Mouse (Mus musculus) embryo, embryonic 10.5 days (tissue): ENCODE measurements around the gene Ccr10.
"Not testable (repeated sequence)": the region's sequence is repeated elsewhere in the genome, so short reads cannot be mapped to it uniquely, and the experiment has no call there.

Source experiments
- DNase-seq: peaks from one replicate; pipeline ENCODE4 v3.0.0-alpha.2; 2015; ENCODE audit warnings: low spot score

Ccr10 gene

DNA sequence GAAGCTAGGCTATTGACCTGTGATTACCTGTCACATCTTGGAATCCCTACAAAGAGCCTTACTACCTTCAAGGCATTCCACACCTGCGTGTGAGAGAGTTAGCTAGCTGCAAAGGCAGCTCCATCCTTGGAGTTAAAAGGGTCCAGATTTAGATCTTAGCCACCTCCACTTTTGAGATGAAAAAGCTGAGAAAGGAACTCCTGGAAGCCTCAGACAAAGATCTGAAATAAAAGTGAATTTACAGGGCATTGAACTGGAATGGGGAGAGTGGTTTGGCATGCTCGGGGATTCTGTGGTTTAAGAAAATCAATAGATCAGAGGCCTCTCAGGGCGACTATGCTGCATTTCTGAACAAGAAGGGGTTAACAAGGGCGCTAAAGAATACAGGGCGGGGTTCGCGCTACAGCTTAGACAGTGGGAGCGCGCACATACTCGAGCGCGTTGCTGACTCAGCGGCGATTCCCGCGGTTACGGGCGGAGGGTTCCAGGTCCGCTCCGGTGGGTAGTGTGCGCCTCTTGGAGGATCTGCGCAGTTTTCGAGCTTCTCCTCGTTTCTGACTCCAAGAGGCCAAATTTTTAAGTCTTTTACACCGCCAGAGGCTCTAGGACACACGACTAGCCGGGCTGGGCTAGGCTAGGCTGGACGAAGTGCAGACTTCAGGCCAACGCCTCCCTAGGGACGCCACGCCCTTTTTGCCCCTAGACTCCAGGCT is 3.4 kb downstream of the Ccr10 start:
- peak; percentile 92 for DNase-seq

DNA sequence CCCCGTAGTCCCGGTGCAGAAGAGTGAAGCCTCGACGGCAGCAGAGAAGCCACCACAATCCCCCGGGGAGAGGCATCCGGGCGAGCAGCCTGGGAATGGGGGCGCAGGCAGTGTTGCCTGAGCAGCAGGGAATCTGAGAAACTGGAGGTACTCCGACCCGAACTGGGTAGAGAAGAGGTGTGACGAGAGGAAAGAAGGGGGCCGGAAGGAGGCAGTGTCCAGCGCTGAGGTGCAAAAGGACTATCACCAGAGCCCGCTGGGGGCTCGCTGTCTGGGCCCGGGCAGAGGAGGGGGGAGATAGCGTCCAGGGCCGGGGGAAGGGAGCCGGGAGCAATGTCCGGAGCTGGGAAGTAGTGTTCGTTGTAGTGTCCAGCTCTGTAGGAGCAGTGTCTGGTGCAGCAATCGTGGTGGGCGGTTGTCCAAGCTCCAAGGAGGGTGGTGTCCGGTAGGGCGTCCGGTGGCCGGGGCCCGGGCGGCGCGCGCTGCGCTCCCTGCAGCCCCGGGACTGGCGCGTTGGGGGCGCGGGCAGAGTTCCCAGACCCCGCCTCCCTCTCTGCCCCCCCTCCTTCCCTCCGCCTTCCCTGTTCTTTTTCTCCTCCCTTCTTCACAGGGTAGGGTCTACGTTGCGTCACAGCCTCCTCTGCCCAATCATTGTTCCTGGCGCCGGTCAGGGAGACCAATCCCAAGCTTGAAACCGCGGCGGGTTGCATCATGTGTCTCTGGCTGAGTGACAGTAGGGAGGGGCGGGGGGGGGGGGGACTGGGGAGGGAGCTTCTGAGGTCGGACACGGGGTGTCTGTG is 4.2 kb downstream of the Ccr10 start, which contains the start of gene Plekhh3:
TSS of gene Plekhh3 (minus strand) at position 541 of the 800 bp plus-strand sequence.
- peak; percentile 98 for DNase-seq

DNA sequence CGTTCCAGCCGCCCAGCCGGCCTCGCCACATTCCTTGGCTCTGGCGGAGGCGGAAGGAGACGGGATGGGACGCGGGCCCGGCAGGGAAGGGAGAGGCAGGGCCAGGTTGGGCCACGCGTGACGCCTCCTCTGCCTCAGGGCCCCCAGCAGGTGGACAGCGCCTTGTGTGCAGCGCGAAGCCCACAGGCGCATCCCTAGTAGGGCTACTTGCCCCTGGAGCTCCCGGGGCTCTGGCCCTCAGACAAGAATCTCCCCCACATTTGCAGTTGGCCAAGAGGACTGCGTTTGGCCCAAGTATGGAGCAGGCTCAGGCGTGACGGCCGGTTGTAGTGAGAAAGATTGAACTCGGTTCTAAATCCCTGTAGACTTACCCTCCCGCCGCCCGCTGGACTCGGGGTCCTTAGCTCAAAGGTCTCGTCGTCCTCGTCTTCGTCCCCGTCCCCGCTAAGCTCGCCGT is 4.9 kb downstream of the Ccr10 start, which contains the start of gene Cntnap1:
TSS of gene Cntnap1 (plus strand) at position 170 of the 457 bp plus-strand sequence.
- DNase-seq: peak; percentile 54

DNA sequence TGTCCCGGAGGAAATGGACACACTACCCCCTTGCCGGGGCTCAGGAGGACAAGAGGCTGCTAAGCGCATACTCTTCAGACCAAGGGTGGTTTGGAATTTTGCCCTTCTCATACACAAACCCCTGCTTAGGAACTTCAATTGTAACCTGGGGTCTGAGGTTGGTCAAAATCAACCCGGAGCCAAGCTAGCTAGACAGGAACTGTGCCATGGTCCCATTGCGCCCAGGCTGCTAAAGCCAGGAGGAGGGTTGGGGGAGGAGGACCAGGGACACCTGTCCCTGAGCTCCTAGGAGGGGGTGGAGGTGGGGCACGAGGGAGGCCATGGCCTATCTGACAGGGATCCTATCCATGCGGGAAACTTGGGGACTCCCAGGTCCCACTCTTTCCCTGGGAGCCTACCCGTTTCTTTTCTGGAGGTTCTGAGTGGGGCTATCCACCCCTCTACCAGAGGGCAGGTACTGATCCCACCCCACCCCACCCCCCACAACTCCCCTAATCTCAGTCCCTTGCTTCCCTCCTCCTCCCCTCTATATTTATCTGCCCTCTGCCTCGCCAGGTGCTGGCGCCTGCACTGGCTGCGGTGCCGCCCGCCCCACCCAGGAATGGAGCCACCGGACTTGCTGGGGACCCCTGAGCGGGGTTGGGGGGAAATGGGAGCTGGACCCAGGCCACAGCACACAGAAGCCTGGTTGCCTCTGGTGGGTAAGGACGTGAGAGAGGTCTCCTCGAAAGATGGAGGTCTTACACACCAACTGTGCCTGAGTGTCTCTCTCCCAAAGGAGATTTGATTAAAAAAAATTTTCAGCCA is 5.7 kb downstream of the Ccr10 start:
- no peak for DNase-seq

DNA sequence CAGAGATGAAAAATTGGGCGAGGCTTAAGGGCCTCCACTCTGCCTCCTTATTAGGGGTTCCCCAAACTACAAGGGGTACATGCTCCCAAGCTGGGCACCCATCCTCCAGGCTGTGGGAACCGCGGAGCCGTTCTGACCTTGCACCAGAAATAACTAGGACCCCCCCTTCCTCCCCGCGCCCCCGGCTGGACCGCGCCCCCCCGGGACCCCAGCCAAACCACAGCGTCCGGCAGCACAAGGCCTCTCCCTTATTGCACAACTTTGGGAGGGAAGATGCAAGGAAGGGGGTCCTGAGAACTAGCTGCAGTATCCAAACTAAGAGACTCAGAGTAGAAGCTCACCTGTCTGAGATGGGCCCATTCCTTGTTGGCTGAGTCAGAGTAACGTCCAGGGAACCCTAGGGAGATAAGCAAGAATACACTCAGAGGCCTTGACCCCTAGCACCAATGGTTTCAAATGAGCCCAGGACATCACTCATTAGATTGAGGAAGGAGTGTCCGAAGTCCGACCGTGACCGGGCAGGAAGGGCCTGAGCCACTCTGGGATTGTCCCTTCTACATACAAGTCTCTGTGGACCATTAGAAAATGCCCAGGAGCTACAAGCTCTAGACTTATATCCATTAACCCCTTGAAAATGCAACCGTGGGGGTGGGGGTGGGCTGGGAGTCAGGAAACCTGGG is 6.8 kb downstream of the Ccr10 start:
- no peak for DNase-seq

DNA sequence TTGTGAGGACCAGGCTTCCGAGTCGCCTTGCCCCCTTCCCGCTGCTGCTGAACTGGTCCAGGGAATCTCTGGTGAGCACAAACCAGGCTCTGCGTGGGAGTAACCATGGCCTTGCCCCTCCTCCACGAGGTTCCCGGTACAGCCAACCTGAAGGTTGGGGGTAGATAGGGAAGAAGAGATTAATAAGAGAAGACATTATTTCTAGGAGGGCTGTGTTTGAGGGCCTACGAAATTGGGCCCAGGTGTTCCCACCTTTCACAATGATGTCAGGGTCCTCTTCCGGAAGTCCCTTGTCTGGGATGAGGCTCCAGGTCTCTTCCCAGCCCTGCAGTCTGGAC is 7.3 kb downstream of the Ccr10 start:
- DNase-seq: no peak

DNA sequence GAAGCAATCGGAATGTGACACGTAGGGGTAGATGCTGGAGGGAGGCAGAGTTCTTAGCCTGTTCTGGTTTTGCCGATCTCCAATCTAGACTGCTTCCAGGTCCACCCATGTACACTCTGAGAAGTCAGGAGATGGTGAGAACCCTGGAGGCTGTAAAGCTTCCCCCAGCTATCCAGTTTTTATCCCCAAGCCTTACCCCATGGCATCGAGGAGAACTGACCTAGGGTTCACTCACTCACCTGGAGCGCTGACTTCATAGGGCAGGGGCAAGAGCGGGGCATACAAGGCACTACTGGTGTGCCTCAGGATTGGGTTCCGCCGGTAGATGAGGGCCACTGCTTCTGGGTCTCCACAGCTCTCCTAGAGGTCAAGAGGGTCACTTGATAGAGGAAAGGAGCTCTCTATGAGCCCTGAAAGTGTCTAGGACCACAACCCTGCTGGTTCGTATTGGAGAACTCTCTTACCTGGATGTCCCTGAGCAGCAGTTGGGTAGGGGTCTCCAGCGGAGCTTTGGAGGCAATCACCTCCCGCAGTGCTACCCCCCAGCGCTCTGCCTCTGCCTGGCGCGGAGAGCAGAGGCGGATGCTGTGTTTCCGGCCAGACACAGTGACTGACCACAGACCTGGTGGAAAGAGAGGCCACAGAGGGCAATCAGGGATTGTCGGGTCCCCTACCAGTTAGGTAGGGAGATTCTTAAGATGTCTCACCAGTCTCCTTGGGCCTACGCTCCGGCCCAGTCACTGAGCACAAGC is 7.9 kb downstream of the Ccr10 start:
- DNase-seq: no peak

DNA sequence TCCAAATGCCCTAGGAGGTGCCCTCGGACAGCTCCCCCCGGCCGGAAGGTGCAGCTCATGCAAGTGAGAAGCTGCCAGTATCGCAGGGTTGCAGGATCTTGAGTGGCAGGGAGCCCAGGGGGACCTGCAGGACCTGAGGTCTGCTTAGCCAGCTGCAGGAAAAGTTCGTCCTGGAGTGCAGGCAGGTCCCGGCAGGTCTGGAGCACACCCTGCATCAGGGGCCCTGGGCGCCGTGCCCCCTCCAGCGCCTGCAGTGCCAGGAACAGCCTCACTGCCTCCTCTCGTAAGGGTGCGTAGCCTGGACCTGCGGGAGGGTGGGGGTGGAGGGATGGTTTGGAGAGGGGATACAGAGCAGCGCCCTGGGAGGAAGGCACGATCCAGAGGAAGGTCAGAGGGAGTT is 8.9 kb downstream of the Ccr10 start:
- no peak for DNase-seq

DNA sequence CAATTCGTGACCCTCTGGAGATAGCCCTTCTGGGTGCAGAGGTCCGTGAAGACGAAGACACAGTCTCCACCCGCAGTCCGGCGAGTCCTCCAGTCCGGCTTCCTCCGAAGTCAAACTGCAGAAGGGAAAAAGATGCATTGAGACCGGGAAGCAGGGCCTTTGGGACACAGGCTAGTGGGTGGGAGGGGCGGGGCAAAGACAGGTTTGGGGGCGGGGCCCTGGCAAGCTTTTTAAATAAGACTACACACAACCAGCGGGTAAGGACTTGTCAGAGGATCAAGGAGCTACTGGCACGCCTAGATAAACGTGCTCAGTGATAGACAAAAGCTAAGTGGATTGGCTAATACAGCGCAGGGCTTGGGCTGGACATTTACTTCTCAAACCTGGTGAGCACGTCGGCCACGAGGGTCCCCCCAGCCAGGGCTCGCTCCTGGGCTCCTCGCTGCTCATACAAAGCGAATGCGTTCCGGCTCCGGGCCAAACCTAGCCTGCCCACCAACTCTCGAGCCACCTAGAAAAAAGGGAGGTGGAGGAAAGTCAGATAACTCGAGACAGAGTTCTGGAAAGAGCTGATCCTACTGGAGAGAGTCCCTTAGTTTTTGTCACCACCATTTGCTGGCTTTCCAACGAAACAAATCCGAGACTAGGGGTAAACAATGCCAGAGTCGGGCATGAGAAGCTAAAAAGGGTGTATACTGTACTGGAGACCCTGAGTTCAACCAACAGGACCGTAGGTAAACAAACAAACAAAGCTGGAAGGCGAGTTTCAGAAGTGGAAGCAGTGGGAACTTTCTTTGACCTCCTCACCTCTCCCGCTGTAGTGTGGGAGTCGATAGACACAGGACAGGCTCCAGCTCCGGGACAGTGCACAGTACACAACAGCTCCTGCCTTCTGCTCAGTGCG is 10.3 kb downstream of the Ccr10 start:
- DNase-seq: peak; percentile 54

DNA sequence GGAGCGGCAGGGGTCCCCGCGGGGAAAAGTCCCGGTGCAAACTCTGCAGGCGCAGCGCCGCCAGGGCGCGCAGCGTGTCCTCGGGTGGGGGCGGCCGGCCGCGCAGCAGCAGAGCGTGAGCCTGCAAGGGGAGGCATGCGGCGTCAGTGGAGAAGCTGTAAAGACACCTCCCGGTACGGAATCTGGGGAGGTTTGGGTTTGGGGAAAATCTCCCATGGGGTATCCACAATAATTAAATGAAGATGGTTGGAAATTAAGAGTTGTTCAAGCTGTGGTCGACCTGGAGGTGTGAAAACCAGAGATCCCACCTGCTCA is 10.9 kb downstream of the Ccr10 start:
- DNase-seq: no peak

DNA sequence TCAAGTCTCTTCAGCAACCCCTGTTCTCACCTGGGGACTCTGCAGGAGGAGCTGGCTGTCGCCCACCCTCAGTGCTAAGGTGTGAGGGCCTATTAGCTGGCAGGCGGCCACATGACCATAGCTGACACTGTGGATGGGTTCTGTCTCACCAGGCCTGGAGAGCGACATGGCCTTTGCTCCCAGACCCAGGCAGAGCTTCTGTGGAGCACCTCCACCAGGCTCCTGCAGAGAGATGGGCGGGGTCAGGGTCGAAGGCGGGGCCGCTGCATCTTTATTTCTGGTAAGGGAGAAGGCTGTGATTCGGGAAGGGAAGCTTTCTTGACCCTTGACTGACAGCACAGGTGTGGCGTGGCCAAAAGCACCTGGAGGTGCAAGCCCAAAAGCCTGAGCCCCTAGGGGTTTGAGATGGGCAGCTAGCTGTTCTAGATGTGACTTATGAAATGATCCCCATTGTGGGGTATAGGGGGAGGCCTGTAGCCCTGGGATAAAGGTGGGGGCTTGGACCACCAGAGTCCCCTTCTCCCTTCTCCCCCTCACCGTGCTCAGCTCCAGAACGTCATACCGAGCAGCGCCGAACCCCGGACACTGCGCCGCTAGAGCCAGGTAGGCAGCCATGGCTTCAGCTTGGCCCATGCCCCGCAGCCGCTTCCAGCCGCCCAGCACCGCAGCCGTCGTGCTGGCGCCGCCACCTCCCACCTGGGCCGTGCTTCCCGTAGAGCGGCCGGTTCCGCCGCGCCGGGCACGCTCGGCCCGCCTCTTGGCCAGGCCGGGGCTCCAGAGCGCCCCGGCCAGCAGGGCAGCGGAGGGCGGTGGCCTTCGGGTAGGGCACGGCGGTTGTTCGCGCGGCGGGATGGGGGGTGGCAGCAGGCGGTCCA is 11.5 kb downstream of the Ccr10 start:
- no peak for DNase-seq

DNA sequence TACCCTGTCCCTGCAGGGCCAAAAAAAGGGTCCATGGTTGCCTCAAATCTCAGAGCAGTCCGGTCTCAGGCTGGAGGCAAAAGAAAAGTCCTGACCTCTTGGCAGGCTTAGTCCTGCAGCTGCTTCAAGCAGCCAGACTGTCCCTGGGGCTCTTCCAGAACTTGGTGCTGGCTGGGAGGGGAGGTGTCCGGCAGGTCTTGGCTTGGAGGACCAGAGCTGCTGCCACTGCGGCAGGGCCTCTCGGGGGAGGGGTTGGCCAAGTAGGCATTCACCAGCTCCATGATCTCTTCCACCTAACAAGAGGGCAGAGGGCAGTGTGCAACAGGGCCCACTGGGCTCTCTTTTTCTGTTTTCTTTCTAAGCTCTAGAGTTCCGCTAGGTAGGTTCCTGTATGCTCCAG is 12.5 kb downstream of the Ccr10 start:
- DNase-seq: no peak

DNA sequence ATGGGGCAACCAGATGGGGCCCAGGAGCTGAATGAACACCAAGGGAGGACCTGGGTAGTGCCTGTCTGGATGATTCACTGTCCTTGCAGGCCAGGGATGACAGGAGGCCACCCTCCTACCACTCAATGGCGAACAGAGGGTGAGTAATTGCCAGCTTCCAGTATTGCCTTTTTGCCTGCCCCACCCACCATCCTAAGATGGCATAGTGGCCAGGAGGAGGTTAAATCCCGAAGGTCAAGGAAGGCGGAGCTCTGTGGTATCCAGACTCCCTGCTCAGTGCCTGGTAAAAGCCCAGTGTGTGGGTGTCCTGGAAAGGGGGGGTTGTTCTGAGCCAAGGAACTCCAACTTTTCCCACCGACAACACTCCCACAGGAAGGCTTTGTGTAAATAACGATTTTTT is 12.9 kb downstream of the Ccr10 start:
- DNase-seq: no peak

DNA sequence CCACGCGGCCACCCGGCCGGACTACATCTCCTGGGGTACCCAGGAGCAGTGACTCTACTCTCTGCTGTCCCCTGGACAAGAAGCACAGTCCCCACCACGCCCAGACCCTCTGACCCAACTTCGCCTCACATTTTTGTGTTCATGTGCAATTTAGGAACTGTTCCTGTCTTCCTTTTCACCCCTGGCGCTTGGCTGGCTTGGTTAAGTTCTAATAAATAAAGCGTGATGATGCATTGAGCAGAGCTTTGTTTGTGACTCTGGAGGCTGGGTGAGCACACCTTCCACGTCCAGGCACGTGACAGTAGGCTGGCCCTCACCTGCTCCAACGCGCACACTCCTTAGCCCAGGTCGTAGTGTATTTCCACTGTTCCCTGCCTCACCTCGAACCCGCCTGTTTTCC is 13.7 kb downstream of the Ccr10 start:
- DNase-seq: no peak

DNA sequence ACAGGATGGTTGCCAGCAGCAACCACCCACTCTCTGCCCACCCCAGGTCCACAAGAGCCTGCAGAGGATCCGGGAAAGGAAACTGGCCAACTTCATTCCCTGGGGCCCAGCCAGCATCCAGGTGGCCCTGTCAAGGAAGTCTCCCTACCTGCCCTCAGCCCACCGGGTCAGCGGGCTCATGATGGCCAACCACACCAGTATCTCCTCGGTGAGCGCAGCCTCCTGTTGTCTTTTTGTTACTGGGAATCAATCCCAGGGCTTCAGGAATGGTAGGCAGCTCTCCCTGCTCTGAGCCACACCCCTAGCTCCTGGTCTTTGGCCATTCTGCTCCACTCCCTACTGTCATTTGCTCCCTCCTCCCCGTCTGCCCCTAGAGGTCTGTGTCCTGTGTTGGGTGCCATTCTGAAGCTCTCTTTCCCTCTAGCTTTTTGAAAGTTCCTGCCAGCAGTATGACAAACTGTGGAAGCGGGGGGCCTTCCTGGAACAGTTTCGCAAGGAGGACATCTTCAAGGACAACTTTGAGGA is 14.2 kb downstream of the Ccr10 start:
- DNase-seq: not testable (repeated sequence)

DNA sequence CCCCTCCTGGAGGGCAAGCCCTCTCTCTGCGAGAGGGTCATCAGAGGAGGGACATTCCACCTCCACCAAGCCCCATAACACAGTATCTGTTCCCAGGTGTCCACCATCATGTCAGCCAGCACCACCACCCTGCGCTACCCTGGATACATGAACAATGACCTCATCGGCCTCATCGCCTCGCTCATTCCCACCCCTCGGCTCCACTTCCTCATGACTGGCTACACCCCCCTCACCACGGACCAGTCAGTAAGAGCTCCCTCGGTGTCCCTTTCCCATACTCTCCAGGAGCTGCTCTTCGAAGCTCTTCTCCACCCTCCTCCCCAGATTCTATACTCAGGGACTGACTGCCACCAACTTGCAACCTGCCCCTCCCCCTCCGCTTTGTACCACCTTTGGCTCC is 15.1 kb downstream of the Ccr10 start:
- DNase-seq: not testable (repeated sequence)

DNA sequence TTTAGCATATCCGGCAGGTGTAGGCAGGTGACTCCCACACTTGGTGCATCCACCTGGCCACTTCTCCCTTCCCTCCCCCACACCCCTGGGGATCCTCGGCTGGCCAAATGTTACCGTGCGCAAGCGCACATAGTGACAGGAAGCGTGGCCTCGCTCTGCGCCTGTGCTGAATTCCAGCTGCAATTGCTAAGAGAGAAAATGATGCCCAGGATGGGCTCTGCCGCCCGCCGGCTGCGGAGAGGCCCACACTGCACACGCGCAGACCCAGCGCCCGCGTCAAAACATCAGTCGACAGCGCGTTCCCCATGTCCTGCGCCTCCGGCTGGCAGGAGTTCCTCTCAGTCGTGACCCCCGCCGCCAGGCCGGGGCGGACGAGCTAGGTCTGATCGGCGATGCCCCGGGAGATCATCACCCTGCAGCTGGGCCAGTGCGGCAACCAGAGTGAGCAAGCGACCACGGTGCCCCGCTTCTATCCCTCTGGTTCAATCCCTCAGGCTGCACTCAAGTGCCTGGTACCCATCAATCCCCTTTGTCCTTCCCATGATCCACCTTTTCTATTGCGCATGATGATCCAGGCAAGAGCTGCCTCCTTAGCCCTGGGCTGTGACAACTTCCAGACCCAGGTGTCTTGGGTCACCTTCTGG is 19.4 kb downstream of the Ccr10 start, which contains the start of gene Tubg2:
TSS of gene Tubg2 (plus strand) at position 180 of the 644 bp plus-strand sequence.
- peak; percentile 79 for DNase-seq

DNA sequence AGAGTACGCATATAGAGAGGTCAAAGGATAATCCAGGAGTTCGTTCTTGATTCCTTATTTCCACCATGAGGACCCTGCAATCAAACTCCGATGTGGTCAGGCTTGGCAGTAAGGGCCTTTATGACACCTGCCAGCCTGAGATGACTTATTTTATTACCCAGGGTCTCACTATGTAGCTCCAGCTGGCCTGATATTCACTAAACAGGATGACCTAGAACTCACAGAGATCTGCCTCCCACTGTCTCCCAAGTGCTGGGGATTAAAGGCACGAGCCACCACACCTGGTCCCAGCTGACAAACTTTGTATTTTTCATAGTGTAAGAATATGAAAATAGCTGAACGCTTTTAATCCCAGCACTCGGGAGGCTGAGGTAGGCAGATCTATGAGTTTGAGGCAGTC is 20.1 kb downstream of the Ccr10 start:
- no peak for DNase-seq
